Mouse (Mus musculus): ENCODE data around the gene Ggta1.

Gene Ggta1

GRCm38 (mm10) chr2:35397590-35398173 is 65.3 kb downstream of the Ggta1 start:
- peak; percentile 67 for DNase-seq

GRCm38 (mm10) chr2:35397096-35397495 is 65.9 kb downstream of the Ggta1 start, which contains the start of gene 4930402F06Rik:
Gene 4930402F06Rik, minus strand, starts transcription at chr2:35397175.
- DNase-seq, result no peak

- peak; percentile 12 for DNase-seq
These were observed 77.6 kb downstream of the Ggta1 start for GRCm38 (mm10) chr2:35385441-35385871.

DNA sequence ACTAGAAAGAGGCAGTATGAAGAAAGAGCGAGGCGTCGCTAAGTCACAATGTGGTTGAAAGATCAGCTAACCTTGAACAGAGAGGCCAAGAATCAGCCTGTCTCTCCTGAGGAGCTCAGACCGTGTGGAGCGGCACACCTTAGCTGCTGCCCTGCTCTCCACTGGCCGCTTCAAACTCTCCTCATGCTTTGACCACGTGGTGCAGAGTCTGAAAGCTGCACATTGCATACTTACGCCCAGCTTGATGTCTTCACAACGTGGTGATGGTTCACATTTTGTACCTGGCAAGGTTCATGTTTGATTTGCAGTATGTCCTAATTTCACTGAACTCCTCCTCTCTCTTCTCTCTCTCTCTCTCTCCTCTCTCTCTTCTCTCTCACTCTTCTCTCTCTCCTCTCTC is 83.7 kb downstream of the Ggta1 start:
- DNase-seq, result no peak

GRCm38 (mm10) chr2:35377600-35377999 is 85.4 kb downstream of the Ggta1 start:
- no peak for DNase-seq

- no peak for DNase-seq
These were observed 90.0 kb downstream of the Ggta1 start for GRCm38 (mm10) chr2:35373003-35373402.

DNA sequence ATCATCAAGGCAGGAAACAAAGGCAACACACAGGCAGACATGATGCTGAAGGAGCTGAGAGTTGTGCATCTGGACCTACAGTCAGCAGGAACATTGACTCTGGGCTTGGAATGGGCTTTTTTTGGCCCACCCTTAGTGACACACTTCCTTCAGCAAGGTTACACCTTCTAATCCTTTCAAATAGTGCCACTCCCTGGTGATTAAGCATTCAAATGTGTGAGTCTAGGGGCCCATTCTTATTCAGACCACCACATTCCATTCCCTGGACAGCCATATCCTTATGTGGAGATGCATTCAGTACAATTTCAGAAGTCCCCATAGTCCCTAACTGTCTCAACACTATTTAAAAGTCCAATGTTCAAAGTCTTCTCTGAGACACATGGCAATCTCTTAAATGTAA is 92.3 kb downstream of the Ggta1 start:
- no peak for DNase-seq

GRCm38 (mm10) chr2:35367629-35368028 is 95.4 kb downstream of the Ggta1 start, which contains the start of gene 4930568D16Rik:
Gene 4930568D16Rik, minus strand, starts transcription at chr2:35367729.
- no peak for DNase-seq
